Mouse (Mus musculus): Measurements from ENCODE around the gene Gm20388.

Gm20388 gene

GRCm38 (mm10) chr8:122735542-122736473 is 2825.2 kb downstream of the Gm20388 start:
- DNase-seq (ENCODE audit: extremely low spot score): no peak

GRCm38 (mm10) chr8:122736623-122737022 is 2826.0 kb downstream of the Gm20388 start:
- DNase-seq (ENCODE audit: extremely low spot score): no peak

- no peak for DNase-seq (ENCODE audit: extremely low spot score)
Measured at GRCm38 (mm10) chr8:122737071-122737470, 2826.4 kb downstream of the Gm20388 start.

GRCm38 (mm10) chr8:122737886-122738285 is 2827.2 kb downstream of the Gm20388 start:
- no peak for DNase-seq (ENCODE audit: extremely low spot score)

GRCm38 (mm10) chr8:122739102-122739725 is 2828.6 kb downstream of the Gm20388 start:
- no peak for DNase-seq (ENCODE audit: extremely low spot score)

- no peak for DNase-seq (ENCODE audit: extremely low spot score)
Measured at GRCm38 (mm10) chr8:122742471-122742870, 2831.8 kb downstream of the Gm20388 start.

GRCm38 (mm10) chr8:122745022-122745749 is 2834.5 kb downstream of the Gm20388 start:
- DNase-seq (ENCODE audit: extremely low spot score): no peak

- DNase-seq (ENCODE audit: extremely low spot score): peak; percentile 17
Measured at GRCm38 (mm10) chr8:122745750-122746275, 2835.2 kb downstream of the Gm20388 start.

- DNase-seq (ENCODE audit: extremely low spot score): no peak
Measured at GRCm38 (mm10) chr8:122746439-122746838, 2835.8 kb downstream of the Gm20388 start.

- DNase-seq (ENCODE audit: extremely low spot score): no peak
Measured at GRCm38 (mm10) chr8:122747825-122748224, 2837.2 kb downstream of the Gm20388 start.

- DNase-seq (ENCODE audit: extremely low spot score): no peak
Measured at GRCm38 (mm10) chr8:122749333-122749958, 2838.8 kb downstream of the Gm20388 start.

- no peak for DNase-seq (ENCODE audit: extremely low spot score)
Measured at GRCm38 (mm10) chr8:122751342-122751741, 2840.7 kb downstream of the Gm20388 start.

- DNase-seq (ENCODE audit: extremely low spot score): no peak
Measured at GRCm38 (mm10) chr8:122752111-122752721, 2841.6 kb downstream of the Gm20388 start.

GRCm38 (mm10) chr8:122758597-122758996 is 2848.0 kb downstream of the Gm20388 start:
- no peak for DNase-seq (ENCODE audit: extremely low spot score)

GRCm38 (mm10) chr8:122760116-122760515 is 2849.5 kb downstream of the Gm20388 start:
- DNase-seq (ENCODE audit: extremely low spot score): no peak

- DNase-seq (ENCODE audit: extremely low spot score): no peak
Measured at GRCm38 (mm10) chr8:122761109-122761508, 2850.5 kb downstream of the Gm20388 start.

GRCm38 (mm10) chr8:122762731-122763266 is 2852.2 kb downstream of the Gm20388 start:
- no peak for DNase-seq (ENCODE audit: extremely low spot score)

- no peak for DNase-seq (ENCODE audit: extremely low spot score)
Measured at GRCm38 (mm10) chr8:122763267-122763738, 2852.7 kb downstream of the Gm20388 start.

GRCm38 (mm10) chr8:122764790-122765474 is 2854.3 kb downstream of the Gm20388 start:
- no peak for DNase-seq (ENCODE audit: extremely low spot score)

GRCm38 (mm10) chr8:122766189-122766588 is 2855.5 kb downstream of the Gm20388 start:
- no peak for DNase-seq (ENCODE audit: extremely low spot score)

Data from embryo, embryonic 9.5 days (tissue).